11 mouse cellular contexts compared by ENCODE assay signal in the genomic region with DNA sequence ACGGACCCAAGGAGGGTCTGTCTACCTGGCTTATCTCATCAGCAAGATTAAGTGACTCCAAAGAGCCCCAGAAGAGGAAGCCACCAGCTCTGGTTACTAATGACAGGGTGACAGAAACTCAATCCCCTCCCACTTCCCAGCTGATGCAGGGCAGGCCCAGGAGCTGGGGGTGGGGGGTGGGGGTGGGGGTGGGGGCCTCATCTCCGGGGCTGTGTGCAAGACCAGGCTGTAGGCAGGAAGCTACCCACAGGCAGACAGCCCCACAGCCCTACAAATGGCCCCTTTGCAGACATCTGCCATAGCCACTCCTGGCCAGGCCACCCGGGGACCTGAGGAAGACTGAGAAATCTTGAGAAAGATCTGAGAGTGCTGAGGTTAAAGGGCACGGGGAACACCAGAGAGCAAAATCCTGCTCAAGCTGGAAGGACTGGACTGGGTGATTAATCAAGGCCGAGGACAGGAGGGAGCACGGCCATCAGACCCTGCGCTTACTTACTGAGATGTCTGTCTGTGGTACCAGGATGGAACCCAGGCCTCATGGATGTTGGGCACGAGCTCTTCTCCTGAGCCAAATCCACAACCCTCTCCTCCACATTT.
A peak's percentile ranks its signal among the peaks of the same experiment; 100 is the strongest.
DNase-seq lines count a peak whose midpoint lies in the region; ATAC-seq and TF ChIP-seq lines count a peak whose summit lies in the region.
"Had no signal": no experiment of that assay in that cellular context is flagged by ENCODE, and none has a peak within 500 bp of the region (broad histone marks: within the 10 kb centered on the region; RNA-seq: fewer than 3 reads in every experiment).

No protein-coding gene starts in this region.

- H3K27ac ChIP-seq in heart, embryonic 14.5 days (replicated peaks in 1 of 2; ENCODE audit: control insufficient read depth in 1 of 2, insufficient read depth in 1 of 2, low read depth in 2 of 2, low read length in 2 of 2), result peak overlapping the region; percentile 21 to 48; a peak in 2 of 4 replicates
- peak overlapping the region; percentile 77 for H3K27ac ChIP-seq in lung, embryonic 14.5 days (ENCODE audit: low read depth)
- H3K27ac ChIP-seq in limb, embryonic 12.5 days, result 0 out of 2 replicates have a peak overlapping the region, but pooled peaks have one; percentile 41
- H3K27ac ChIP-seq in midbrain, embryonic 14.5 days (replicated peaks; ENCODE audit: low read depth, low read length), result no peak overlapping the region

- 46% methylated on average over 8 of the region's 8 CpGs for WGBS in heart, embryonic 14.5 days
- 23% methylated on average over 8 of the region's 8 CpGs for WGBS in lung, embryonic 14.5 days
- WGBS in limb, embryonic 12.5 days, result 19% methylated on average over 8 of the region's 8 CpGs
- WGBS in midbrain, embryonic 14.5 days, result 59% methylated on average over 8 of the region's 8 CpGs

- no peaks in the 10 kb centered on the region for H3K36me3 ChIP-seq in heart, embryonic 14.5 days (ENCODE audit: control insufficient read depth, insufficient read depth, low read length)
- H3K36me3 ChIP-seq in lung, embryonic 14.5 days (ENCODE audit: insufficient read depth), result no peaks in the 10 kb centered on the region
- no peaks in the 10 kb centered on the region for H3K36me3 ChIP-seq in limb, embryonic 12.5 days
- H3K36me3 ChIP-seq in midbrain, embryonic 14.5 days (ENCODE audit: control insufficient read depth, insufficient read depth, low read length), result no peaks in the 10 kb centered on the region

- no peak for DNase-seq in heart, postnatal 25 days (ENCODE audit: low spot score)
- DNase-seq in lung, embryonic 14.5 days, result no peak
- no peak for DNase-seq in lung, adult 18-20 months
- peak; percentile 59 for DNase-seq in embryo, embryonic 9.5 days (ENCODE audit: extremely low spot score)
- no peak for DNase-seq in right cerebral cortex, adult 2 months (ENCODE audit: low spot score in 2 of 2)
- DNase-seq in midbrain, embryonic 14.5 days, result no peak
- DNase-seq: adrenal gland, postnatal 14 days; cerebellum, adult 11-12 months had no signal

- H3K9me3 ChIP-seq in heart, embryonic 14.5 days (ENCODE audit: control insufficient read depth, low read length), result no peaks in the 10 kb centered on the region
- no peaks in the 10 kb centered on the region for H3K9me3 ChIP-seq in lung, embryonic 14.5 days (ENCODE audit: low read depth, low read length)
- no peaks in the 10 kb centered on the region for H3K9me3 ChIP-seq in limb, embryonic 12.5 days
- H3K9me3 ChIP-seq in midbrain, embryonic 14.5 days (ENCODE audit: control insufficient read depth, low read length), result no peaks in the 10 kb centered on the region

- H3K27me3 ChIP-seq in heart, embryonic 14.5 days (ENCODE audit: control insufficient read depth, insufficient read depth, low read length), result no peaks in the 10 kb centered on the region
- no peaks in the 10 kb centered on the region for H3K27me3 ChIP-seq in lung, embryonic 14.5 days (ENCODE audit: insufficient read depth, low read length)
- peaks cover 11% of the 10 kb centered on the region for H3K27me3 ChIP-seq in limb, embryonic 12.5 days
- H3K27me3 ChIP-seq in midbrain, embryonic 14.5 days (ENCODE audit: control insufficient read depth, insufficient read depth, low read length), result no peaks in the 10 kb centered on the region

- TF ChIP-seq CTCF in lung, embryonic 14.5 days (IDR thresholded peaks at IDR 0.05; ENCODE audit: low read depth), result no peak

- no peak overlapping the region for H3K4me2 ChIP-seq in heart, embryonic 14.5 days (ENCODE audit: low read length)
- H3K4me2 ChIP-seq in lung, embryonic 14.5 days, result no peak overlapping the region
- no peak overlapping the region for H3K4me2 ChIP-seq in limb, embryonic 12.5 days
- H3K4me2 ChIP-seq in midbrain, embryonic 14.5 days (ENCODE audit: low read length), result no peak overlapping the region

- H3K4me3 ChIP-seq in heart, embryonic 14.5 days (ENCODE audit: control insufficient read depth in 1 of 2, insufficient read depth in 1 of 2, low read depth in 1 of 2, low read length in 2 of 2), result no peak overlapping the region
- H3K4me3 ChIP-seq in lung, embryonic 14.5 days (ENCODE audit: low read depth, low read length), result no peak overlapping the region
- H3K4me3 ChIP-seq in limb, embryonic 12.5 days (replicated peaks), result no peak overlapping the region
- no peak overlapping the region for H3K4me3 ChIP-seq in midbrain, embryonic 14.5 days (replicated peaks; ENCODE audit: low read depth, low read length)

- ATAC-seq in heart, embryonic 14.5 days (ENCODE audit: insufficient number of reproducible peaks, insufficient read depth, low FRiP score, low read depth), result no peak; the same call in 1 of the 2 replicates
- no peak; the same call in 1 of the 2 replicates for ATAC-seq in lung, embryonic 14.5 days (ENCODE audit: insufficient read depth)
- ATAC-seq in limb, embryonic 12.5 days (ENCODE audit: insufficient number of reproducible peaks, insufficient read depth, low FRiP score, low TSS enrichment, low read depth), result no peak
- ATAC-seq in midbrain, embryonic 14.5 days (ENCODE audit: low FRiP score, low TSS enrichment), result no peak
- ATAC-seq: CD4-positive, CD25-positive, alpha-beta regulatory T cell, adult 4 months had no signal

- H3K9ac ChIP-seq in heart, embryonic 14.5 days (ENCODE audit: low read length), result no peak overlapping the region
- H3K9ac ChIP-seq in lung, embryonic 14.5 days, result no peak overlapping the region
- H3K9ac ChIP-seq in limb, embryonic 12.5 days (replicated peaks), result 0 out of 2 replicates have a peak overlapping the region, but pooled peaks have one; percentile 12
- H3K9ac ChIP-seq in midbrain, embryonic 14.5 days (replicated peaks; ENCODE audit: low read length), result no peak overlapping the region

- H3K4me1 ChIP-seq in heart, embryonic 14.5 days (ENCODE audit: control insufficient read depth in 2 of 2, insufficient read depth in 2 of 2, low read length in 2 of 2), result peaks cover 36 to 54% of the 10 kb centered on the region in 2 experiments
- peaks cover 29% of the 10 kb centered on the region for H3K4me1 ChIP-seq in lung, embryonic 14.5 days (ENCODE audit: insufficient read depth)
- H3K4me1 ChIP-seq in limb, embryonic 12.5 days (replicated peaks), result peaks cover 41% of the 10 kb centered on the region
- peaks cover 3% of the 10 kb centered on the region; the same call in 1 of the 2 replicates for H3K4me1 ChIP-seq in midbrain, embryonic 14.5 days (ENCODE audit: control insufficient read depth, insufficient read depth, low read length)

- intact Hi-C loops in heart, postnatal 25 days (cut with DNase I), result no loop called here
